Mouse (Mus musculus): ENCODE data around the gene Tmcc3.

The Tmcc3 gene

GRCm38 (mm10) chr10:94477366-94478225 lies 165.8 kb downstream of the Tmcc3 start:
- no peak for DNase-seq

DNA sequence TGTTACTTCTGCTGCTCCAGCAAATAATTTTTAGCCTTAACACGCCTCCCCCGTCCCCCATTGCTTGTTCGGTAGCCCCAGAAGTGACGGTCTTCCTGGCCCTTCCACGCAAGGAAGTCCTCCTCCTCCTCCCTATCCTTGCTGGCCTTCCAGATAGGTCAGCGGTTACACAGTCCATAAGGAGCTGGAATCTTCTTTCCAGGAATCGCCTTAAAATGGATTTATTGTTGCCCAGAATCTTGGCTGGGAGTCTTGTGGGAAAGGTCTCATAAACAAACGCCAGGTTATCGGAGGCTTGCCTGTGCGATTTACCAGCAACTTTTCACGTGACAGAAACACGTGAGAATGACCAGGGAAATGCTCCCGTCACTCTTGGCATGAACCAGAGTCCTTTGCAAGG lies 167.9 kb downstream of the Tmcc3 start:
- no peak for DNase-seq

DNA sequence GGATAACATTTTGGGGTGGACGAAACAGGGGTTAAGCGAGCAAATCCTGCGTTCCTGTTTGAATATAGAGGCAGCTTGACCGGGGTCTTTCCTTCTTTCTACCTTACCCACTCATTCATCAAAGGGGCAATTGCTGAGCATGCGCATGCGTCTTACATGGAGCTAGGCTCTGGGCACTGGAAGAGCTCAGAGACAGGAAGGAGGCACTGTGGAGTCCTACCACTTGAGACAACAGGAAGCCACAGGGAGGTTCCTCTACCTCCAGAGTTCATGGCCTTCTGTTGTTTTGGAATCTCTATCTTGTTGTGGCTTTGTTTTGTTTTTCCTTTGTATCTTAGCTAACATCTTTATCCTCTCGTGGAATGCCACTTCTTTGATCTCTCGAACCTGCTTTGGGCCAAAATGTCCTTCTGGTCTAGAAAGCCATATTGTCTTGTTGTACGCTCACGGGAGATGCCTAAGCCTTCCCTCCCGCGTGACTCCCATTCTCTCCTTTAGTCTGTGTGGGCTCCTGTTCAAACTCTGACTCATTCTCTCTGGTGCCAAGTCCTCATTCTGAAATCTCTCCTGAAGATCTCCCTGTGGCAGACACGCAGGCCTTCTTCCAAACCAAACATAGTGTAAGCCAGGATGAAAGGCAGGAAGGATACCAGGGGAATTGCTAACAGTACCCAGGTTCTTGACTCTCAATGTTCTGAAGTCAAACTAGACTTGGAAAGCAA lies 168.8 kb downstream of the Tmcc3 start:
- DNase-seq, result peak; percentile 49

DNA sequence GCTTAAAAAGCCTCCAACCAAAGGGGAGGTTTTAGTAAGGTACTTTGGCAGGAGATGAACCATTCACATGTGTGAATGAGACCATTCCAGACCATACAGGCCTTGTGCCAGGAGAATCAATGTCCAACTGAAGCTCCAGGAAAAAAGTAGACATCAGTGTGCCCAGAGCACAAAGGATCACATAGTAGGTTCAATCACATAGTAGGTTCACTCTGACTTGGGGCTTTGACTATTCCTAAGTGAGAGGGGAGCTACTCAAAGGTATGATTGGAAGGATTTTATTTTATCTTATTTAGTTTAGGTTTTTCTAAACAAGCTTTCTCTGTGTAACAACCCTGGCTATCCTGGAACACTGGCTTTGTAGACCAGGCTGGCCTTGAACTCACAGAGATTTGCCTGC lies 169.9 kb downstream of the Tmcc3 start:
- DNase-seq, result no peak

- no peak for DNase-seq
These were observed 174.4 kb downstream of the Tmcc3 start for GRCm38 (mm10) chr10:94486179-94486578.

- DNase-seq, result no peak
These were observed 177.8 kb downstream of the Tmcc3 start for GRCm38 (mm10) chr10:94489509-94489908.

DNA sequence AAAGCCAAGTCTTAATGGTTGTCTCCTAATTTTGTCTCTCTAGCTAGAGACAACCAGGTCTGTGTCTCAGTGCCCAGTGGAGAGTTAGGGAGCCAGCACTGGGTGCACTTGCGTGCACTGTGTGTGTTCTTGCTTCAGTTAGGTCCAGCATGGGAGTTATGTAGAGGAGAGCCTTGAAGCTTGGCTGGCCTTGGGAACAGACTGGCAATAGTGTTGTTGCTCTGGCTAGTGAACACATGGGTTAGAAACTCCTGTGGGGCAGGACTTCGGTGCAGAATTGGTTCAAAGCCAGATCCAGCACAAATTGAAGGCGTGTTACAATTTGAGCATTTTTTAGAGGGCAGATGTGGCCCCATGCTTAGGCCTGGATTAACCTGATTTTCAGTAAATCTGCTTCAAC lies 179.3 kb downstream of the Tmcc3 start:
- DNase-seq, result no peak

GRCm38 (mm10) chr10:94494403-94494846 lies 182.7 kb downstream of the Tmcc3 start:
- DNase-seq, result no peak

- DNase-seq, result no peak
These were observed 183.9 kb downstream of the Tmcc3 start for GRCm38 (mm10) chr10:94495496-94496235.

- no peak for DNase-seq
These were observed 185.2 kb downstream of the Tmcc3 start for GRCm38 (mm10) chr10:94496826-94497440.

GRCm38 (mm10) chr10:94500210-94500876 lies 188.6 kb downstream of the Tmcc3 start:
- no peak for DNase-seq

- no peak for DNase-seq
These were observed 189.1 kb downstream of the Tmcc3 start for GRCm38 (mm10) chr10:94500877-94501273.

DNA sequence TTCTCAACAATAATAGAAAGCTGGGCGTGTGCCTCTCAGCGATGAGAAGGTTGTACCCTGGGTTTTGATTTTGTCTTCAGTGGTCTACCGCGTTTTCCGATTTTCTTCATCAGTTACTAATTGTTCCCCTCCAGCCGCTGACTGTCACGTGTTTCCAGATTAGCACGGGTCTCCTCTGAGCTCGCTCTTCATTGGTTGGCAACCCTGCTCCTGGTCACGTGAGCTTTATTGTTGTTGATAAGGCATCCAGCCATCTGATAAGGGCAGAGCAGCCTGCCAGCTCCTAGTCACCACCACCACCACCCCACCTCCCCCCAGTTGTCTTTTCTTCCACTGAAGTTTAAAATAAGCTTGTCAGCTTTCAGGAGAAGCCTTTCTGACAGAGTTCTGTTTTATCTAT lies 190.0 kb downstream of the Tmcc3 start:
- no peak for DNase-seq

GRCm38 (mm10) chr10:94505248-94505772 lies 193.6 kb downstream of the Tmcc3 start:
- no peak for DNase-seq

- DNase-seq, result no peak
These were observed 197.1 kb downstream of the Tmcc3 start for GRCm38 (mm10) chr10:94508863-94509262.

- DNase-seq, result no peak
These were observed 201.0 kb downstream of the Tmcc3 start for GRCm38 (mm10) chr10:94512771-94513170.

DNA sequence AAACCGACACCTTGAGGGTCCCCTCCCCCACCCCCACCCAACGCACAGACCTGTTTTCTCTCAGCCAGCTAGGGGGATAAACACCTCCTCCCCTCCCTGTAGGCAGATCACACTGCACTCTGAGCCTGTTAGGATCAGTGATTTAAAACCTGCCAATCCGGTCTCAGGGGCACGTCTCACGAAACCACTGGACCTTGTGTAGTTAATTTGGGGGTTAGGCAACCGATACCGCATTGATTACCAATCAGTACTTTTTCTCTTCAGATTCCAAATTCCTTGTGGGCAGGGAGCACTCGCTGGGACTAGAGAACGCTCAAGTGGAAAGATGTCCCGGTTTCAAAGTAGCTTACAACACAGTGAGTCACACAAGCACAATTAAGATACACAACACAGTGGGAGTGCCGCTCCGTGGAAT lies 202.3 kb downstream of the Tmcc3 start:
- DNase-seq, result no peak

- DNase-seq, result peak; percentile 14
These were observed 202.9 kb downstream of the Tmcc3 start for GRCm38 (mm10) chr10:94514506-94515178.

DNA sequence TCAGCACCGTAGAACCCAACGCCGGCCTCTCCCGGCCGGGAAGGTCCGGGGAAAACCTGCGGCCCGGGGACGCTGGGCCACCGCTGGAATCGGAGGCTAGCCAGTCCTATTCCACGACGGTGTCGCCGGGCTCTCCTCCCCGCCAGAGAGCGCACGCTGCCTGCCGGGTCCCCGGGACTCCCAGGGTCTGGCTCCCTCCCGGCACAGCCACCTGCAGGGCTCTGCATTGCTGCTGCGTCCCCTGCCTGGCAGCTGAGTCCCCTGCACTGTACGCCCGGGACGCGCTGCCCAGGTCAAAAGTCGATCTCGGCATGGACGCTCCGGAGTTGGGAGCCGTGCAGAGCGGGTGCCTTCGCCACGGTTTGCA lies 203.4 kb downstream of the Tmcc3 start:
- peak; percentile 22 for DNase-seq

DNA sequence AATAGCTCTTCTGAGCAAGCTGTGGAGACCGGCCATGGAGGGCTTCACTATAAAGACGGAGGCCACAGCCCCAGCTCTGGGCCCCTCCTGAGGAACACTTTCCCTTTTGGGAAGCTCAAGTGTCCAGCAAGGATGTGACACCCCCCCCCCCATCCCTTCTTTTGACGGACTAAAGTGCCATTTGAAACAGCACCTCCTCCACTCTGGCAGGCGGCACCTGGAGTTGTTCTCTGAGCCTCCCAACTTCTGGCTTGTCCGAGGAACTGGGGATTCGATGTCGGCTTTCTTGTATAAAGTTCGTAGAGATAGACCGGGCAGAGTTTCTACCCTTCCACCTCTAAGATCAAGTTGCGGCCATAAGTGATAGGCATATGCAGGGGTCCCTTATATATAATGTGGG lies 203.8 kb downstream of the Tmcc3 start:
- no peak for DNase-seq

GRCm38 (mm10) chr10:94519887-94520286 lies 208.1 kb downstream of the Tmcc3 start:
- no peak for DNase-seq

Measured in cerebellum, adult 11 months (tissue).